Mouse (Mus musculus): ENCODE measurements at regions not wholly inside any gene's neighbourhood (a gene's known extent, or its start where the extent isn't known, plus 50 kb on each side); places are given as distances from the start of the nearest gene placed in this dataset.

DNA sequence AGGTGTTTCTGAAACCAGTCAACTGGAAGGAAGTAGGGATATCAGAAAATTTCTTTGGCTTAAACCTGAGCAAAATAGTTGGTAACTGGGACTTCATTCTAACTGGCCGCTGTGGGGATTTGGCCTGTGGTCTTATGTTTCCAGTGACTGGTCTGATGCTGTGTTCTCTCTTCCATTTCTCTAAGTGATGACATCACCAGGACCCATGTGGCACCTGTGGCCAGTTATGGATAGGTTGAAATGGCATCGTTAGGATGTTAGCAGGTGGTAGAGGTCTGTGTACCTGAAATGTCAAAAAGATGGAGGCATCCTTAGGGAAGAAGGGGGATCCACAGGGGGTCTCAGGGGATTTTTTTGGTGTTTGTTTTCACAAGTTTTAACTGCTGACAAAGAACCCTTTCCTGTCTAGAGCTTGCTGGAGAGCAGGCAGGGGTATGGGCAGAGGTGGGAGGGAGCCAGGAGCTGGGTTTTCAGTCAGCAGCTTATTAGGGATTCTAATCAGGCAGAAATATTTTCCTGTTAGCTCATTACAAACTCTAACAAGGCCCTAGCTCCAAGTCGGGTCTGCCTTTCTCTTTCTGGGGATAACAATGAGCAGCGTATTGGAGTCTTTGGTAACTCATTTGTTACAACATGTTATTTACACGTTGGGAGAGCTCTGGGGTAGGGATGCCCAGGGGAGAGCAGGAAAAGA lies 170.2 kb downstream of the Adck1 start:
- DNase-seq (ENCODE audit: low spot score in 2 of 2): no peak

DNA sequence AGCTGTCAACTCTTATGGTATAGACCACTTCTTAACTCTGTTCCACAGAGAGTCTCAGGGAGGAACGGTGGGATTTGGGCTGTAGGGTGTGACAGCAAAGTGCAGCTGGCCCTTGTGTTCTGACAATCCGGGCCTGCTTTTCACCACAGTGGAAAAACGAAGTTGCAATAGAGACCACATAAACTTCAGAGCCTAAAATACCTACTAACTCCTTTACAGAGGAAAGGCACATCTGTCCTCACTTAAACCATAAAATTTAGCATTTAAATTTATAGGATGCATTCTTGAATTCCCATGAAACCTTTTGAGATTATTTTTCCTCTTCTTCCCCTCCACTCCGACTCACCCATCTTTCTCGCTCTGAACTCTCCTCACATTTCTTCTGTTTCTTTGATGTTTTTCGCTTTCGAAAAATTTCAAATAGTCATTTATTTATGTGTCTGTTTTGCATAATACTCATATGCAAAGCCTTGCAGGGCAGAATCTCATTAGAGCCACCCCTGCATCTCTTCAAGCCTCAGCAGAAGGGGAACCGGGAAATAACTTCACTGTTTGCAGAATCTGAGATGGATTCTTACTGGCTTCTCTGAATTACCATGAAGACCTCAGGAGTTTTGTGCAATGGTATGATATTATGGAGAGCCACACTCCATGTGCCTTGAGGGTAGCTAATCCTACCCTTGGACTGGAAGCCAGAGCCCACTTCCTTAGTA lies 172.1 kb downstream of the Adck1 start:
- no peak for DNase-seq (ENCODE audit: low spot score in 2 of 2)

DNA sequence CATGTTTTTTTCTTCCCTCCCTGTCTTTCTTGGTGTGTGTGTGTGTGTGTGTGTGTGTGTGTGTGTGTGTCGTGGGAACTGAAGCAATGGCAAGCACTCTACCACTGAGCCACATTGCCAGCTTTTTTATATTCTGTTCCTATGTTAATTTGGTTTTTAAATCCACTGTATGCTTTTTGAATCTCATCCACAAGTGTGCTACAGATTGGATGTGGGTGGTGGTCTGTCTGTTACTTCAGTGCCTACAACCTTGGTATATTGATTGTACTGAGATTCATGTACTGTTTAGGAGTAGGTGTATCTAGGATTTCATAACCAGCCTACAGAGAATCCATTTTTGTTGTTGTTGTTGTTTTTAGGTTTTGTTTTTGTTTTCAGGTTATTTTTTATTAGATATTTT lies 170.8 kb upstream of the Nrxn3 start:
- DNase-seq (ENCODE audit: low spot score in 2 of 2): no peak

DNA sequence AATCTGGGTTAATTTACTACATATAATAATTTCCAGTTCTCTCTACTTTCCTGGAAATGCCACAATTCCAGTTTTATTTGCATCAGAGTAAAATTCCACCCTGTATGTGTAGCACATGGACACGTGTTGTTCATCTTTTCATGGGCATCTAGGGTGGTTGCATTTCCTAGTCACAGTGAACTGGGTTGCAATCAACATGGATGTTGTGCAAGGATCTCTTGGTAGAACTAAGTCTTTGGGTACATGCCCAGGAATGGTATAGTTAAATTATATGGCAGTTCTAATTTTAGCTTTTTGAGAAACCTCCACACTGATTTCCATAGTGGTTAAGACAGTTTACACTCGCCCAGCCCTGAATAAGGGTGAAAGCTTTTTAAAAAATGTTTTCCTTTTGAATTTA lies 167.2 kb upstream of the Nrxn3 start:
- DNase-seq (ENCODE audit: low spot score in 2 of 2): no peak

DNA sequence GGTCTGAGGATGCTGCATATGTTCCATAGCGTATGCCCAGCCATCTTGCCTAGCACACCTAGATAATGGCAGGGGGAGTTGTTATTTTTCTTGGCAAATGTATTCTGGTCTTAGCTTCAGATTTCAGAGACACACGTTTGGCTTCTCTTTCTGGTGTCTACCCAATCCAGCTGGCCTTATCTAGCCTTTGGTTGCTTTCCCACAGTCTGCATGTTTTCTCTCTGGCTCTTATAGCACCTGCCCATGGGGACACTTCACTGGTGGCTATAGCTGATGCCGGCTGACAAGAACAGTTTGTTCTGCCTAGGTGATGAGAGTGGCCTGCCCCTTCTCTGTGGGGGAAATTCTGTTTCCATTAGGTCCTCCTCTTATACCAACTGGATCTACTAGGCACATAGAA lies 164.6 kb upstream of the Nrxn3 start:
- no peak for DNase-seq (ENCODE audit: low spot score in 2 of 2)

DNA sequence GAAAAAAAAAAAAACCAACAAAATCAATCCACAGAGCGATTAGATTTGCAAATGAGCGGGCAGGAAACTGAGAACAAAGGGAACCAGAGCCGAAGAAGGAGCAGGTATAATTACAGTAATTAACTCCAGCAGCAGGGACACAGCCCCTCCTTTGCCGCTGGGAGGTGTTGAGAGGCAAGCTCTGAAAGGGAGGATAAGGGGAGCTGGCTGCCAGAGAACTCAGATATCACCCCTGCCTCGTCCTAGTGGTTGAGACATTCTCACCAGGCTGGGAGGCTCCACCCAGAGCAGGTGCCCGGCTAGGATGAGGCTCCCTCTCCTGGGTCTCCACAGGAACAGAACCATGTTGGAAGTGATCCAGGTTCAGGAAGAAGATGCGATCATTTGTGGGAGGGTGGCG lies 142.7 kb upstream of the Nrxn3 start:
- DNase-seq (ENCODE audit: low spot score in 2 of 2): peak; percentile 32 to 43

DNA sequence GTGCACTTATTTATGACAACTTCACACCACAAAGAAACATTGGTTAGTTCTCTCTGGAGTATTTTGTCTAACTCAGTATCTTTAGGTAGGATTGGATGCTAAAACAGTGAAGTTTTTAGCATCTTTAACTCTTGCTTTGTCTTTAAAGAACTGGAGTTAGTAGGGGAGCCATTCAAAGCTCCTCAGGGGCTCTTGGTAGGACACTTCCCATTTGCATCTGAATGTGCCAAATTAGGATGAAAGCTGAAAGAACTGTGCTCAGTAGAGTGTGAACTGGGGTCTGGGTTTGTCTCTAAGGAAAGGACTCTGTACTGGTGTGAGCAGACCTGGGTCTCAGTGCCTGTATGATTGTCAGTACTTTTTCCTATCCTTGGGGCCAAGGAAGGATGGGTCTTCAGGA lies 116.7 kb upstream of the Nrxn3 start:
- no peak for DNase-seq (ENCODE audit: low spot score in 2 of 2)

DNA sequence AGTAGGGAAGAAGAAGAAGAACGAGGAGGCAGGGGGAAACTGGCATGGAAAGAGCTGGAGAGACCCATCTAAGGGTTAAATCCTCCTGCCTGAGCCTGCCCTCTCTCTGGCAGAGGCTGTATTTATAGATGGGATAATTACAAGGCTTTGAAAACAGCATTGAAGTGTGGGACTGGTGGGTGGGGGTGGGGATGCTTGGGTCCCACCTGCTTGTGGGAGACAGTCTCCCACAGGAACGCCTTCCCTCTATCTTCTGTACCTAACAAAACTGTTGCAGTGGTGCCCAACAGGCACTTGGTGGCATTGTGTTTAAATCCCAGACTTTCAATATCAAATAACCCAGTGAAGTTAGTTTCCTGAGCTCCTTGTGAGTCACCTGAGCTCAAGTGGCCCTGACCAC lies 102.6 kb upstream of the Nrxn3 start:
- DNase-seq (ENCODE audit: low spot score in 2 of 2): peak in 1 of 2 experiments; percentile 5

DNA sequence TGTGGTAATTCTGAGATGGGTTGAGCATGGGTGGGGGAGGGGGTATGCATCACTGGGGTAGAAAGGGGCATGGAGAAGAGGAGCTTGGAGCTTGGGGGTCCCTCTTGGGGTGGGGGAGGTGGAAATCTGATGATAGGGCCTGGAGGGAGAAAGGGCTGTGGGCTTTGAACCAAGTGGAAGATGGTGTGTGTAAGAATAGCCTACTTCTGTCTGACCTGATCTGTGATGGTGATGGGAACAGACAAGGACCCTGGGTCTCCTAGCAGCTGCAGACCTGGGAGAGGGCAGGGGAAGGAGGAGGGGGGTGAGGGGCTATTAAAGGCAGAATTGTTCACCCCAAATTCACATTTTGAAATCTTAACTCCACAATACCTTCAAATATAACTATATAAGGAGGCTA lies 78.4 kb upstream of the Nrxn3 start:
- no peak for DNase-seq (ENCODE audit: low spot score in 2 of 2)

DNA sequence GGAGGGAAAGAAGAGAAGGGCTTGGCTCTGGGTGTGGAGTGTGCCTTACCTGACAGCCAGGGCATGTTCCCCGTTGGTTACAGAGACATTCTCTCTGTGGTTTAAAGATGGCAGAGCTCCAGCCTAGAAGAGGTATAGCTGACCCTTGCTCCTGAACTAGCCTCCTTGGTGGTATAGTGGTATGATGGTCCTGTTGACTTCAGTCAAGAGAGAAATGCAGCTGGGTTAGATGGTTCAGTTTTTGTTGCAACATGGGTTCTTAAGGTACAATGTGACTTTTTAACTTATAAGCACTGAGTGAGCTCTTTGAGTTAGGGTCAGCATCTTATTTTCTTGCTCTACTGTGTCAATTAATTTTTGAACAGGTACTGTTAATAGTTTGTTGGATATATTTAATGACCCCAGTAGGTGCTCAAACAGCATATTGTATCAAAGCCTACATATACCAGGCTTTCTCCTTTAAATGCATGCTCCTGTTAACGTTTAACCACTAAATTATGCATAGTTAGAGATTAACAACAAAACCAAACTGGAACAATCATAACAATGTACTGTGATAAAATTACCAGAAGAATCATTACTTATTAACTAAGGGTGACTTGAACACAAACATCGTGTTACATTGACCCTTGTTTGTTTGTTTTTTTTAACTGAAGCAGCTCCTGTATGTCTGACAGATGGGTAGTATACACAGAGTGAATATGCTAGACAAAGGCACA lies 70.5 kb upstream of the Nrxn3 start:
- DNase-seq (ENCODE audit: low spot score in 2 of 2): no peak

All from frontal cortex, postnatal 10 days (tissue).